Mouse (Mus musculus): Measurements from ENCODE around the gene Klf12. TPM values are rescaled to one million over a fixed set of nuclear protein-coding genes. Genes with fewer than 3 reads are reported as not detected.

The Klf12 gene
- polyA plus RNA-seq, 1 experiment: 3.1 TPM

- no peak for DNase-seq (ENCODE audit: low read depth)
Observed at GRCm38 (mm10) chr14:100045431-100045830, 239.0 kb downstream of the Klf12 start.

- no peak for DNase-seq (ENCODE audit: low read depth)
Observed at GRCm38 (mm10) chr14:100041823-100042222, 242.7 kb downstream of the Klf12 start.

- DNase-seq (ENCODE audit: low read depth): no peak
Observed at GRCm38 (mm10) chr14:100026671-100027070, 257.8 kb downstream of the Klf12 start.

- DNase-seq (ENCODE audit: low read depth): no peak
Observed at GRCm38 (mm10) chr14:100017219-100017618, 267.3 kb downstream of the Klf12 start.

- DNase-seq (ENCODE audit: low read depth): no peak
Observed at GRCm38 (mm10) chr14:100010525-100010924, 274.0 kb downstream of the Klf12 start.

- DNase-seq (ENCODE audit: low read depth): no peak
Observed at GRCm38 (mm10) chr14:100009790-100010382, 274.6 kb downstream of the Klf12 start.

GRCm38 (mm10) chr14:99983510-99983909 lies 301.0 kb downstream of the Klf12 start:
- DNase-seq (ENCODE audit: low read depth): no peak

GRCm38 (mm10) chr14:99981209-99981608 lies 303.3 kb downstream of the Klf12 start:
- no peak for DNase-seq (ENCODE audit: low read depth)

- DNase-seq (ENCODE audit: low read depth): no peak
Observed at GRCm38 (mm10) chr14:99967920-99968319, 316.6 kb downstream of the Klf12 start.

- DNase-seq (ENCODE audit: low read depth): no peak
Observed at GRCm38 (mm10) chr14:99960500-99961229, 323.8 kb downstream of the Klf12 start.

- no peak for DNase-seq (ENCODE audit: low read depth)
Observed at GRCm38 (mm10) chr14:99955133-99955532, 329.3 kb downstream of the Klf12 start.

GRCm38 (mm10) chr14:99944221-99945108 lies 340.0 kb downstream of the Klf12 start:
- DNase-seq (ENCODE audit: low read depth): no peak

- DNase-seq (ENCODE audit: low read depth): no peak
Observed at GRCm38 (mm10) chr14:99943156-99943555, 341.3 kb downstream of the Klf12 start.

- no peak for DNase-seq (ENCODE audit: low read depth)
Observed at GRCm38 (mm10) chr14:99933456-99933855, 351.0 kb downstream of the Klf12 start.

- DNase-seq (ENCODE audit: low read depth): no peak
Observed at GRCm38 (mm10) chr14:99931879-99932278, 352.6 kb downstream of the Klf12 start.

- no peak for DNase-seq (ENCODE audit: low read depth)
Observed at GRCm38 (mm10) chr14:99911912-99912311, 372.6 kb downstream of the Klf12 start.

GRCm38 (mm10) chr14:99910876-99911275 lies 373.6 kb downstream of the Klf12 start:
- DNase-seq (ENCODE audit: low read depth): no peak

- no peak for DNase-seq (ENCODE audit: low read depth)
Observed at GRCm38 (mm10) chr14:99900902-99901301, 383.6 kb downstream of the Klf12 start.

GRCm38 (mm10) chr14:99898861-99899260 lies 385.6 kb downstream of the Klf12 start:
- DNase-seq (ENCODE audit: low read depth): no peak

- no peak for DNase-seq (ENCODE audit: low read depth)
Observed at GRCm38 (mm10) chr14:99894708-99895383, 389.6 kb downstream of the Klf12 start.

- no peak for DNase-seq (ENCODE audit: low read depth)
Observed at GRCm38 (mm10) chr14:99894062-99894461, 390.4 kb downstream of the Klf12 start.

GRCm38 (mm10) chr14:99886503-99886902 lies 398.0 kb downstream of the Klf12 start:
- DNase-seq (ENCODE audit: low read depth): no peak
